Mouse (Mus musculus): Measurements from ENCODE around the gene Efcab11. TPM values are rescaled to one million over a fixed set of nuclear protein-coding genes. Genes with fewer than 3 reads are reported as not detected.

Gene Efcab11
- polyA plus RNA-seq, 1 experiment = 2.4 TPM

DNA sequence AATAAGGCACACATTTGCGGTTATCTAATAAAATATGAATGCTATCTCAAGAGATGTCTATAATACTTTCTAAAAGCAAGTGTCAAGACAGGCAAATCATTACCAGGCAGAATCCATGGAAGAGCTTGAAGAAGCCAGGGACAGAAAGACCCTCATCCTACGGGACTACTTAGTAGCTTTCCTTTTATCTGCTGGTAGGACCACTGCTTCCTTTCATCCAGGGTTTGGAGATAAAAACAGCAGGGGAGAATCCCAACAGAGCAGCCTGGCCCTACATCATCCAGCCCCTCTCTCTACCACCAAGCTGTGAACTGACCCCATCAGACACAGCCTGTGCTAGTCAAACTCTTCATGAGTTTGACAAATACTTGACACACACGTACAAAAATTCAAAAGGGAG, 103.8 kb downstream of the Efcab11 start:
- TF ChIP-seq POLR2A (IDR thresholded peaks at IDR 0.05; ENCODE audit: control insufficient read depth, extremely low read depth, insufficient read depth, low read length, poor library complexity) (no peak), CTCF (IDR thresholded peaks at IDR 0.05; ENCODE audit: borderline replicate concordance, control insufficient read depth, extremely low read depth, insufficient read depth, low read length, poor library complexity) (no peak)

GRCm38 (mm10) chr12:99779908-99780307, 104.3 kb downstream of the Efcab11 start:
- Histone ChIP-seq H3K4me1 (replicated peaks; ENCODE audit: control insufficient read depth, insufficient read depth, low read length) (no peaks in the 10 kb centered on the region), H3K4me3 (ENCODE audit: control insufficient read depth, insufficient read depth, low read length) (no peak overlapping the region), H3K36me3 (ENCODE audit: control insufficient read depth, insufficient read depth, low read length) (no peaks in the 10 kb centered on the region), H3K27me3 (ENCODE audit: control insufficient read depth, insufficient read depth, low read length) (no peaks in the 10 kb centered on the region), H3K27ac (ENCODE audit: control insufficient read depth, insufficient read depth, low read length) (no peak overlapping the region)
- DNase-seq = no peak
- WGBS = 98% methylated on average over 7 of the region's 7 CpGs
- TF ChIP-seq CTCF (IDR thresholded peaks at IDR 0.05; ENCODE audit: borderline replicate concordance, control insufficient read depth, extremely low read depth, insufficient read depth, low read length, poor library complexity) = no peak
- no peak for TF ChIP-seq POLR2A (IDR thresholded peaks at IDR 0.05; ENCODE audit: control insufficient read depth, extremely low read depth, insufficient read depth, low read length, poor library complexity)

More for the DNA sequence above, 103.8 kb downstream of the Efcab11 start:
- Histone ChIP-seq H3K27me3 (ENCODE audit: control insufficient read depth, insufficient read depth, low read length) (no peaks in the 10 kb centered on the region), H3K27ac (ENCODE audit: control insufficient read depth, insufficient read depth, low read length) (no peak overlapping the region), H3K4me1 (replicated peaks; ENCODE audit: control insufficient read depth, insufficient read depth, low read length) (no peaks in the 10 kb centered on the region), H3K36me3 (ENCODE audit: control insufficient read depth, insufficient read depth, low read length) (no peaks in the 10 kb centered on the region), H3K4me3 (ENCODE audit: control insufficient read depth, insufficient read depth, low read length) (no peak overlapping the region)
- no peak for DNase-seq
- WGBS = 95% methylated on average over 3 of the region's 3 CpGs

DNA sequence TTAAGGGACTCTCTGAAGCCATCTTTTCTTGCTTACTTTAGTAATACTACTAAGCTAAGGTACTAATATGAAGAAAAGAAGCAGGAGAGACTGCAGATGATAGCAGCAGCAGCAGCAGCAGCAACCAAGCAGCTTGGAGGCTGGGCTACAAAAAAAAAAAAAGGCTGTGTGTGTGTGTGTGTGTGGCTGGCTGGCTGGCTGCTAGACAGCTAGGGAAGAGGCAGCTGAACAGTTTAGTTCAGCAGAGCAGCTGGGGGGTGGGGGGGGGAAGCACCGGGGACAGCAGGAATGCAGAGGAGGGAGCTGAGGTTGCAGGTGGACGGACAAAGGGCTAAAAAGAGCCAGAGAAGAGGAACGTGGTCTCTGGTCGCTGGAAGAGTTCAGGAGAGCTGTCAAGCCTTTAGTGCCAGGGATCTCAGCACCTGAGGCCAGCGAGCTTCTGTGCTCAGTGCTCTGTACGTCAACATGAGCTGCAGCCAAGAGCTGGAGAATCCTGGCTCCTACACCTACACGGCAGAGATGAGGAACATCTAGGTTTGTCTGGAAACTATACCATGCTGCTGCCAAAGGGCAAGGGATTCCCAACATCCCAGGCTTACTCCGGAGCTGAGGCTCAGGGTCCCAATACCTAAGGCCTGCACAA, 107.6 kb downstream of the Efcab11 start:
- 79% methylated on average over 8 of the region's 8 CpGs for WGBS
- no peak overlapping the region for H3K27ac ChIP-seq (ENCODE audit: control insufficient read depth, insufficient read depth, low read length)

DNA sequence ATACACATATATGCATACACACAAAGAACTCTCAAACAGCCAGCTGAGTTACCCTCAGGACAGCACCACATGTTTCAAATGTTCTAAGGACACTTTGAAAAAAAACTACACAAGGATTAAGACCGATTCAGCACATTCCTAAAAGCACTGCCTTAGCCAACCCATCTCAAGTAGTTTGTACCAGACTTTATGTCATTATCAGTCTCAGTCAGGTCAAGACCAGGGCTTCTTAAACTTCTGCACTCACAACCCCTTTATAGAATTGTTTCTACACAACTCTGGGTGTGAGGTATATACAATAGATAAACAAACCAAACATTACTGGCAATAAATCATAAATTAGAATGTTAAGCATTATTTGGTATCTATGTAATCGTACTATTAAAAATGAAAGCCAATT, 109.4 kb downstream of the Efcab11 start:
- no peak overlapping the region for H3K4me3 ChIP-seq (ENCODE audit: control insufficient read depth, insufficient read depth, low read length)
- DNase-seq = no peak
- TF ChIP-seq POLR2A (IDR thresholded peaks at IDR 0.05; ENCODE audit: control insufficient read depth, extremely low read depth, insufficient read depth, low read length, poor library complexity) (no peak), CTCF (IDR thresholded peaks at IDR 0.05; ENCODE audit: borderline replicate concordance, control insufficient read depth, extremely low read depth, insufficient read depth, low read length, poor library complexity) (no peak)
- H3K4me1 ChIP-seq (replicated peaks; ENCODE audit: control insufficient read depth, insufficient read depth, low read length) = no peaks in the 10 kb centered on the region
- H3K27ac ChIP-seq (ENCODE audit: control insufficient read depth, insufficient read depth, low read length) = no peak overlapping the region
- 93% methylated on average over 2 of the region's 2 CpGs for WGBS
- H3K27me3 ChIP-seq (ENCODE audit: control insufficient read depth, insufficient read depth, low read length) = no peaks in the 10 kb centered on the region
- no peaks in the 10 kb centered on the region for H3K36me3 ChIP-seq (ENCODE audit: control insufficient read depth, insufficient read depth, low read length)

More for the DNA sequence above, 107.6 kb downstream of the Efcab11 start:
- DNase-seq = no peak
- TF ChIP-seq CTCF (IDR thresholded peaks at IDR 0.05; ENCODE audit: borderline replicate concordance, control insufficient read depth, extremely low read depth, insufficient read depth, low read length, poor library complexity) (no peak), POLR2A (IDR thresholded peaks at IDR 0.05; ENCODE audit: control insufficient read depth, extremely low read depth, insufficient read depth, low read length, poor library complexity) (no peak)
- H3K36me3 ChIP-seq (ENCODE audit: control insufficient read depth, insufficient read depth, low read length) = no peaks in the 10 kb centered on the region
- no peaks in the 10 kb centered on the region for H3K27me3 ChIP-seq (ENCODE audit: control insufficient read depth, insufficient read depth, low read length)
- H3K4me3 ChIP-seq (ENCODE audit: control insufficient read depth, insufficient read depth, low read length) = no peak overlapping the region
- no peaks in the 10 kb centered on the region for H3K4me1 ChIP-seq (replicated peaks; ENCODE audit: control insufficient read depth, insufficient read depth, low read length)

GRCm38 (mm10) chr12:99773636-99774193, 110.5 kb downstream of the Efcab11 start:
- Histone ChIP-seq H3K4me3 (ENCODE audit: control insufficient read depth, insufficient read depth, low read length) (no peak overlapping the region), H3K27me3 (ENCODE audit: control insufficient read depth, insufficient read depth, low read length) (no peaks in the 10 kb centered on the region), H3K4me1 (replicated peaks; ENCODE audit: control insufficient read depth, insufficient read depth, low read length) (no peaks in the 10 kb centered on the region), H3K36me3 (ENCODE audit: control insufficient read depth, insufficient read depth, low read length) (no peaks in the 10 kb centered on the region), H3K27ac (ENCODE audit: control insufficient read depth, insufficient read depth, low read length) (no peak overlapping the region)
- WGBS = 80% methylated on average over 5 of the region's 5 CpGs
- no peak for DNase-seq
- TF ChIP-seq CTCF (IDR thresholded peaks at IDR 0.05; ENCODE audit: borderline replicate concordance, control insufficient read depth, extremely low read depth, insufficient read depth, low read length, poor library complexity) (no peak), POLR2A (IDR thresholded peaks at IDR 0.05; ENCODE audit: control insufficient read depth, extremely low read depth, insufficient read depth, low read length, poor library complexity) (no peak)

DNA sequence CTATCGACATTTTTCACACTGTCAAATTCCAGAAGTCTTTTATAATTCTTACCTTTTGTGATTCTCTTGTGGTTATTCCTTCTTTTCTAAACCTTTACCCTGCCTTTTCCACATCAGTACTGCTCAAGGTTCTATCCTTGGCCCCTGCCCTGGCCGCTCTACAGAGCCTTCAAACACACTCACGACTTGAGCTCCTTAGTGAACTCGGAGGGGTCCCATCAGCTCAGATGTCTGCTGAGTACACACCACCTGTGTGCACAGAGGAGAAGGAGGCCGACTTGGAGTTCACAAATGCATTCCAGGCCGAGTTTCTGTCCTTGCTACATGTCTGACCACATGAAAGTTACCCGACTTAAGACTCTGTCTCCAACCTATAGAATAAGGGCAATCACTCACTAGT, 113.2 kb downstream of the Efcab11 start:
- no peak overlapping the region for H3K27ac ChIP-seq (ENCODE audit: control insufficient read depth, insufficient read depth, low read length)
- H3K36me3 ChIP-seq (ENCODE audit: control insufficient read depth, insufficient read depth, low read length) = no peaks in the 10 kb centered on the region
- TF ChIP-seq POLR2A (IDR thresholded peaks at IDR 0.05; ENCODE audit: control insufficient read depth, extremely low read depth, insufficient read depth, low read length, poor library complexity) (no peak), CTCF (IDR thresholded peaks at IDR 0.05; ENCODE audit: borderline replicate concordance, control insufficient read depth, extremely low read depth, insufficient read depth, low read length, poor library complexity) (no peak)
- 89% methylated on average over 7 of the region's 7 CpGs for WGBS
- H3K4me3 ChIP-seq (ENCODE audit: control insufficient read depth, insufficient read depth, low read length) = no peak overlapping the region
- no peaks in the 10 kb centered on the region for H3K27me3 ChIP-seq (ENCODE audit: control insufficient read depth, insufficient read depth, low read length)
- H3K4me1 ChIP-seq (replicated peaks; ENCODE audit: control insufficient read depth, insufficient read depth, low read length) = no peaks in the 10 kb centered on the region
- no peak for DNase-seq
